Mouse (Mus musculus) erythroblast, embryonic 14.5 days (primary cell): Measurements from ENCODE around the gene Ino80.

Experiments
- GATA1 ChIP-seq: IDR thresholded peaks from 2 replicates; pipeline ENCODE4 v1.6.1; 2012; ENCODE audit warnings: low read length, inconsistent platforms, mixed read lengths
- TAL1 ChIP-seq: IDR thresholded peaks from 3 replicates; pipeline ENCODE4 v1.6.1; 2012; ENCODE audit warnings: low read length, inconsistent platforms, mixed read lengths

GRCm38 (mm10) chr2:119496082-119496481 is 18.6 kb upstream of the Ino80 start:
- TF ChIP-seq TAL1 (no peak), GATA1 (no peak)
